Mouse (Mus musculus) urinary bladder, postnatal 0 days (tissue): ENCODE data around the gene Lrmp. TPM values are rescaled to one million over a fixed set of nuclear protein-coding genes. Genes with fewer than 3 reads are reported as not detected.

ENCODE experiments used
- polyA plus RNA-seq: library from polyadenylated mRNA; unstranded; fragments of >200 nt; fragmentation: Nextera tagmentation; extraction: Ambion mirVana; gene quantifications from 2 replicates; pipeline ENCODE4 v1.2.1, GENCODE M21; 2015

The Lrmp gene
- polyA plus RNA-seq, result 1.7 and 2.0 TPM in 2 replicates

GRCm38 (mm10) chr6:145115476-145116097 is at the start of gene Lrmp:
Lrmp (plus strand) TSS chr6:145115653.

DNA sequence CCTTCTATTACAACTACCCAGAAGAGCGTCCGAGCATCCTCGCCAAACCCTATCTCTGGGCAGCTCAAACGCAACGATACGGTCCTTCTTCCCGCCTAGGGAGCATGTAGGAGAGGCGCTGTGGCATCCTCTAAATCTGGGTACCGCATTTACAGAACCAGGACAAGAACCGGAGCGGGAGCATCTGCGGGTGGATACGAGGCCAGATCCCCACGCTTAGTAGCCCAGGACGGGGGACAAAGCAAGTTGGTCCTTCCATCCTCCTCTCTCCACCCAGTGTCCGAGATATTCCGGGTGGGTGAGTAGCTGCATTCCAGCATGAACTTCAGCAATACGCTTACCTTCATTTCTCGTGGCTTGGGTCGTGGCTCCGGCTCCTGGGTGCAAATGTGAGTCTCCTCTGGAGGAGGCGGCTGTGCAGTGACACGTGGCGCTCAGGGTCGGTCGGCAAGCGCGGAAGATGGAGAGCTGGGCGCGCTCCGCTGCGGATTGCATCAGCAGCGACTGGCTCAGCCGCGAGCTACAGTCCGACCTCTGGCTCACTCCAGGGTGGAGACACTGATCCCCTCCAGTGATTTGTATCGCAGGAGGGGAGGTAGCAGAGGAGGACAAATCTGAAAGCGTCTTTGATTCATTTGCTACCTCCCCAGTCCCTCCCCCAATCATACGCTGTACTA is 39.8 kb upstream of the Lrmp start, which contains the start of gene Bcat1:
Gene Bcat1 (minus strand): TSS at position 637 of the 677 bp plus-strand sequence.

DNA sequence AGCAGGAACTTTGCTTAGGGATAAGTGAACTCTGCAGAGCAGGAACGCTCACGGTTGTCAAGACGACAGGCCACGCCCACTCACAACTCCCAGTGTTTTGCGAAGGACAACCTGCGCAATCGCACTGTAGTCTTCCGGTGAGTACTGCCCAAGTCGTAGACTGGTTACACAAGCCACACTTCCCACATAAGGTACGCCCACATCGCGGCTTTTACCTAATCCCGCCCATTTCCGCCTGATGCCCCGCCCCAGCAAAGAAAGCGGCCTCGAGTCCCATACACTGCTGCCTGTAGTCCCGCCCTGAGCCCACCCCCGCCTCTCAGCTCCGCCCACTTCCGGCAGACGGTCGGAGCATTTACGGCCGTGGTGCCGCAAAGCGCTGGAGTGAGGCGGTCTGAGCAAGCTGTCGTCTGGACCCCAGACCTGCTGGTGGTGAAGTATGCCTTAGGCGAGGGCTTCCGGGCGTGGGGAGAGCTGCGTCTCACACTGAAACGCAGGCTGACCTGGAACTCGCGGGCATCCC is 95.4 kb downstream of the Lrmp start, which contains the start of the genes Casc1 and Etfrf1:
Gene Casc1 (minus strand): TSS at position 190 of the 523 bp plus-strand sequence.
Gene Etfrf1 (plus strand): TSS at position 319 of the 523 bp plus-strand sequence.

Other genes starting within 250 kb of the Lrmp start
- gene Bcat1, start 39.5 kb upstream of the Lrmp start, polyA plus RNA-seq, result 7.7 and 12.0 TPM in 2 replicates
- gene Casc1, start 95.4 kb downstream of the Lrmp start, polyA plus RNA-seq, result 0.17 and 0.22 TPM in 2 replicates
- 40.5 and 42.6 TPM in 2 replicates for gene Etfrf1, start 95.5 kb downstream of the Lrmp start, polyA plus RNA-seq
- 48.4 and 68.0 TPM in 2 replicates for gene Kras, start 134.6 kb downstream of the Lrmp start, polyA plus RNA-seq